Mouse (Mus musculus): ENCODE data around the gene Nrbp1.

The Nrbp1 gene

GRCm38 (mm10) chr5:31257616-31258015 is 17.0 kb downstream of the Nrbp1 start:
- no peak for DNase-seq (ENCODE audit: low spot score in 2 of 2)

DNA sequence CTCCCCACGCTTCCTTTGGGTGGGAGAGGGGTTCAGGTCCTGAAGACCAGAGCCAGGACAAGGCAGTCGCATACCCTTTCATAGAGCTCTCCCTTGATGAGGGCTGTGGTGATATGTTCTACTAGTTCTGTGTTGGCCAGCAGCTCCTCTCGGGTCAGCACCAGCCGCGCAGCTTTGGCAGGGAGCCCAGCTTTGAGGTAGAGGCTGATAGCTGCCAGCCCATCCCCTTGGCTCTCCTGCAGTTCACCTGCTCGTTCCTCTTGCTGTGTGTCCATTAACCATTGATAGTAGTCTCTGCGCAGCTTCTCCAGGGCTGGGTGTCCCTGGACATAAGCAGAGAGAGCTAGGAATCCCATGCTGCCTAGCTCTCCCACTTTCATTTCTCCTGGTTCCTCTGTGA is 25.4 kb downstream of the Nrbp1 start:
- no peak for DNase-seq (ENCODE audit: low spot score in 2 of 2)

DNA sequence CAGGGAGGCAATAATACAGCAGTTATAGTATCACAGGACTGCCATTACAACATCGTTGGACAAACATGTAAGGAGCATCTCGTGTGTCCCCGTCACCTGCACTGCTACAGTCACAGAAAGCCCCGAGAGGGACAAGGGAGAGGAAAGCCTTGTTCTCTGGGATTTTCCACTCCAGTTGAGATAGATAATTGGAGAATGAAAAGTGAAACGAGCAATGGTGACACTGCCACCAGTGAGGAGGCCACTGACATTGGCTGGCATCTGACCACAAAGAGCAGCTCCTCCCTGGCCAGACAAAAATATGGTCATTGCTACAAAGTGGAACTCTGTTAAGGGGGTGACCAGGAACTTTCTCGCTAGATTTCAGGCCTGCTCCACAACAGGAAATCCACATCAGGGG is 27.0 kb downstream of the Nrbp1 start:
- no peak for DNase-seq (ENCODE audit: low spot score in 2 of 2)

DNA sequence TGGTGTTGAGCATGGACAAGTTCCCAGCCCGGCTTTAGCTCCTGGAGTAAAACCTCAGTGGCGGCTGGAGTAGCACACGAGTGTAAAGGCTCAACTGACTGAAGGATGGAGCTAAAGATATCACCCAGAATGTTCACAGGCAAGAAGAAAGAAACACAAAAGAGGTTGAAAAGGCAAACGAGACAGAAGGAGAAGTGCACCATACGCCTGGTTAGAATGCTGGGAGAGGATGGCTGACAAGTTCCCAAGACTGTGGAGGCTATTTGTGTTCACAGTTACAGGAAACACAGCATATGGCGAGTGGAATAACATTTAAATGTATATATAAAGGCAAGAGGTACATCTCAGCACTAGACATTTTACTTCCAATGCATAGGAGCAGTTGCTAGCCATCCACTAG is 32.4 kb downstream of the Nrbp1 start:
- DNase-seq (ENCODE audit: low spot score in 2 of 2) = no peak

DNA sequence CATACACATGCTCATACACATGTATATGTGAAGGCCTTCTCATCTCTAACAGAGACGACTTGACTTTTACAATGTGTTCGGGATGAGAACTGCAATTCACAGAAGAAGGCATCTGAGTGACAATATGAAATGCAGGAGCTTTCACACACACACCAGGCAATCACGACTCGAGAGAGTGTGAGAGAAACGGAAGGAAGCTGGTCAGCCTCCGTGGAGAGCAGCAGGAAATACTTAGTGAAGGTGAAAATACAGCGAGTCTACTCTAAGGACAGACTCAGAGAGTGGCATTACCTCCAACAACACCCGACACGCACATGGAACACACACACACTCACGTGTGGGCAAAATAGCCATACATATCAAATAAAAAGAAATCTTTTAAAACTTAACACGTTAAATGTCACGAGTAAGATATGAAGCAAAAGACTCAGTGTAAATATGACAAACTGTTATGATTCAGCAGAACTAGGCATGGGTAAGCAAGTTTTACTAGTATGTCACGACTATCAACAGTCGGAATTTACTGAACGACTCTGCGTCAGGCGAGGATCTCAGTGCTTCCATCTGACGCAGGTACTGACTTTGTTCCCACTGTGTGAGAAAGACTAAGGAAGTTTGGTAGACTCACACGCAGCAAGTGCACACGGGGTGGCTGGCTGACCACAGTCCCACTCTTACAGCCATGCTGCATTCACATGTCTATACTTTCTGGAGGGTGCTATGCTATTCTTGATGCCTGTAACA is 38.8 kb downstream of the Nrbp1 start:
- DNase-seq (ENCODE audit: low spot score in 2 of 2) = peak; percentile 37 to 45

DNA sequence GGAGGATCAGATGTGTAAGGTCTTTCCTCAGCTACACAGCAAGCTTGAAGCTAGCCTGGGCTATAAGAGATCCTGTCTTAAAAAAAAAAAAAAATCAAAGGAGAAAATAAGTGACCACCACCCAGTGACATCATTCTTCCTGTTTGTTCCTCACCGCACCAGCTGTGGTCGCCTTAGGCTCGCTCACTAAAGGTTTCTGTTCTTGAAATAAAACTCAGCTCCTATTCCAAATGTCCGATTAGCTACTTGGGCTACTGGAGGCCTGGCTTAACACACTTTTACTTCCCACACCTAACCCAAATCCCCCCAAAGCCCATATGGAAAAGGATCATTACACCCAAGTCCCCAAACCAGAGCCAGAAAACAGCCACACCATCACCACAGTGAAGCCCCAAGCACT is 47.6 kb downstream of the Nrbp1 start:
- DNase-seq (ENCODE audit: low spot score in 2 of 2) = peak; percentile 15 to 41

DNA sequence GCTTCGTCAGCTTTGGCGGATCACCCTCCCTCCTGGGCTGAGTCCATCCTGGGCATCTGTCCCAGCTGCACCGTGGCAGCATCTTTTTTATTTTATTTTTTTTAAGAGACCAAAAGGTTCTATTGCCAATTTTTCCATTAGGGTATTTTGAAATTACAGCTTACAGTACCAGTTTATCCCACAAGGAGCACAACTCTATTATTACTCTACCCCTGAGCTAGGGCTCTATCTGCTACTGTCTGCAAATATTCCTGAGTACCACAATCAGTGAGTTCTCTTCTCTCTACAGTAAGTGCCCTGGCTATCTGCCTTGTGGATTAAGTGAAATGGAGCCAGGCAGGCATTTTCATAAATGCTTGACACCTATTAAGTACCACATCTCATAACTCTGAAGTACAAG is 48.0 kb downstream of the Nrbp1 start:
- no peak for DNase-seq (ENCODE audit: low spot score in 2 of 2)

DNA sequence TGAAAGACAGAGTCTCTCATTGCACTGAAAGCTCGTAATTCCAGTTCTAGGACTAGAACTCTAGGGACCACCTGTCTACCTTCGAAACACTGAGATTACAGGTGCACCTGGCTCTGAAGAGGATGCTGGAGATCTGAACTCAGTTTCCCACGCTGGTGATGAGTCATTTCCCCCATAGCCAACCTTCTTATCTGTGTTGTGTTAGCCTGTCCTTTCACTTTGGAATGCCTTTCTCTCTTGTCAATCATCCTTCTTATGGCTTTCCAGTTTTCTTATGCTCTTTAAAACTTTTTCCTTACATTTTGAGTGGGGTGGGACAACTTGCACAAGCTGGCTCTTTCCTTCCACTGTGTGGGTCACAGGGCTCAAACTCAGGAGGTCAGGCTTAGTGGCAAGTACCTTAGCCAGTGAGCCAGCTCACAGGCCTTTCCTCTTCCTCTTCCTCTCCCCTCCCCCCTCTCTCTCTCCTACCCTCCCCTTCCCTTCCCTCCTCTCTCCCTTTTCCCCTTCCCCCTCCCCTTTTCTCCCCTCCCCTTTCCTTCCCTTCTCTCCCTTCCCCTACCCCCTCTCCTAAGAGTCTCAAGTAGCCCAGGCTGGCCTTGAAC is 49.1 kb downstream of the Nrbp1 start:
- no peak for DNase-seq (ENCODE audit: low spot score in 2 of 2)

DNA sequence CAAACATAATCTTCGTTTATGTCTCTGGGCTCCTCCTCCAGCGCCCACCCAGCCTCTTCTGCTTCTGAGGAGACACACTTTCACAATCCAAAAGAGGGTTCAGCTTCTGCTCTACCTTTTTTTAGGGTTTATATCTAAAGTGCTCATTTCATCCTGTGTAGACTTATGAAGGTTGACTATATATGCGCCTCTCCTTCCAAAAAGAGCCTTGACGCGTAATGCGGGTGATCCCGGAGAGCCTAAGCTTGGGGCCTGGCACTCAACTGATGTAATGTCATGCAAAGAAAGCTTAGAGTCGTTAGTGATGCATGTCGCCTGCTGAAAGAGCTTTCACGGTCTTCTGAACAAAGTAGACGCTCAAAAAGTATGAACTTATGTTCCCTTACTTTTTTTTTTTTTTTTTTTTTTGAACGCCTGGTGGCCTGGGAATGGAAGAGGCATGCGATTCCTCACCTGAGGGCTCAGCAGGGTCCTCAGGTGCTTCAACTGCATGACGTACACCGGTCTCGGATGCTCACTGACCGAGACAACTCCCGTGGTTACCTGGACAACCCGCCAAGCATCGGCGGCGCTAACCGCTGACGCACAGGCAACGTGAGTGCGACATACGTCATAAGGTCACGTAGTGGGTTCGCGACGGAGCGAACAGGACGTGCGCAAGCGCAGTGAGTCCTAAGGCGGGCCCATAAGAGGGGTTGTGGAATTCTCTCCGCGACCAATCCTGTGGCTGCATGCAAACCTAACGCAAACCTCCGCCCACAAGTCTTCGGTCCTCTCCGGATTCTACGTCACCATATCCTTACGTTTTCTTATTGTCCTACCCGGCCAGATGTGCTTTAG is 50.1 kb downstream of the Nrbp1 start, which contains the start of gene Ift172:
TSS of gene Ift172 (minus strand) at position 596 of the 840 bp plus-strand sequence.
- DNase-seq (ENCODE audit: low spot score in 2 of 2) = peak; percentile 96 to 97

DNA sequence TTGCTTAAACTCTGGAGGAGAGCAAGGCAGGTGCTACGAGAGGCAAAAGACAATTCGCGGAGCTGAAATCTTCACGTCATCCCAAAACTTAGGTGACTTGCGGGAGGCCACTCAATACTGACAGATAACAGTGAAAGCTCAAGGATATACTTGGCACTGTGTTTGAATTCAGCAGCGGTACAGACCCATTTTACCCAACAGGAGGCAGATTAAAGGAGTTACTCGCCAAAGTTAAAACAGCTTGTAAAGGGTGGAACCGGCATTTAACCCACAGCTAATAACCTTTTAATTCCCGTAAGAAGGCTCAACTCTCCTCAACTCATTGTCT is 50.7 kb downstream of the Nrbp1 start:
- DNase-seq (ENCODE audit: low spot score in 2 of 2) = no peak

DNA sequence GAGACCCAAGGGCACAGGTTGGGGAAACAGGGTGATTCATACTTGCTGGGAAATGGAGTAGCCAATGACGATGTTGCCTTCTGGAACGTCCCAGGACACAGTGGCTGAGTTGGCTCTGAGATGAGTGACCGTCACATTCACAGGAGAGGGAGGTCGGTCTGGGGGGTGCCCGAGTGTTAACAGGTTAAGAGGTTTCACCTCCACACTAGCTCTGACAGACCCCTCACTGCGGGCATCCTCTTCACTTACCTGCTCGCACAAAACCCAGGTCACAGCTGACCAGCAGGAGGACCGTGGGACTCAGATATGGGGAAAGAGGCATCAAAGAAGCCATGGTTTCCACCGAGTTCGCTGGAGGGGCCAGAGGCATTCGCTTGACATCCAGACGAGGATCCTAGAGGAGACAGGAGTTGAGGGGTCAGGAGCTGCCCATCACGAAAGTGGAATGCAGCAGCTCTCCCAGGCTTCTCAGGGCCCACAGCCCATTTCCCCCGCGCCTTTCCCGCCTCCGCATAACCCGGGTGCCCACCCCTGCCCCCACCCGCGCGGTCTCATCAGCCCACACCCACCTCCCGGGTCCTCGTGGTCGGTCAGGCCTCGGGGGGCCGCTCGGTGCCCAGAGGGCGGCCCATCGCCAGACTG is 54.4 kb downstream of the Nrbp1 start:
- no peak for DNase-seq (ENCODE audit: low spot score in 2 of 2)

DNA sequence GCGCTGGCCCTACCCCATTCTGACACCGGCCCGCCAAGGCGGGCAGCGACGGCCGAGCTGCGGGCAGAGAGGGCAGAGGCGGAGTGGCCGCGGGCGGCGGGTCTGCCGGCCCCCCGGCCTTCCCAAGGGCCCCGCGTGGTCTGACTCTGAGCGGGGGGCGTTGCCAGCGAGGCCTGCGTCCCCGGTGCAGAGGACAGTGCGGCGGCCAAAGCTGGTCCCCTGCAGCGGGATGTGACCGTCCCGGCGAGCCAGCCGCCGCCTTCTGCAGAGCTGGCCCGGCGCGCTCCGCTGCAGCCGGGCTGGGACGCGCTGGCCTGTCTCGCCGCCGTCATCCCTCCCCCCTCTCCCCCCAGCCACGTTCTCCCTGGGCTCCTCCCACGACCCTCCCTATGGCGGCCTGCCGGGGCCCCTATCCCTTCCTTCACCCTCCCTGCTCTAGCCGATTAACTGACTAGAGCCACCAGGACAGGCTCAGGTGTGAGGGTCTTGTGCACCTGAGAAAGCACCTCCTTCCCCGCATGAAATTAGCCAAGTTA is 55.0 kb downstream of the Nrbp1 start, which contains the start of gene Fndc4:
TSS of gene Fndc4 (minus strand) at position 475 of the 536 bp plus-strand sequence.
- DNase-seq (ENCODE audit: low spot score in 2 of 2) = no peak

- no peak for DNase-seq (ENCODE audit: low spot score in 2 of 2)
Measured at GRCm38 (mm10) chr5:31297047-31297757, 56.5 kb downstream of the Nrbp1 start, which contains the start of gene Gckr. Gckr (plus strand) TSS chr5:31297443.

DNA sequence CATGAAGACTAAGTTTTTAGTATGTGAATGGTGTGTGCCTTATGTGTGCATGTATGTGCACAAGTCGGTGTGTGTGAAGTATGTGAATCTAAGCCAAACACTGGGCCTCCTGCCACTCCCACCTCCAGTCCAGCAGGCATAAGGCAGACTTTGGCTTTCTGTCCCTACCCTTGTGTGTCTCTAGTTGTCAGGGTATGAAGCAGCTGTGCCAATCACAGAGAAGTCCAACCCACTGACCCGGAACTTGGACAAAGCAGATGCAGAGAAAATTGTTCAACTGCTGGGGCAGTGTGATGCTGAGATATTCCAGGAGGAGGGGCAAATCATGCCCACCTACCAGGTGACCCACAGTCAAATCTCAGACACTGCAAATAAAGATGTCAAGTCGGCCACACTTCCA is 57.3 kb downstream of the Nrbp1 start:
- DNase-seq (ENCODE audit: low spot score in 2 of 2) = no peak

GRCm38 (mm10) chr5:31298486-31298885 is 57.8 kb downstream of the Nrbp1 start:
- no peak for DNase-seq (ENCODE audit: low spot score in 2 of 2)
